Mouse (Mus musculus) common myeloid progenitor, adult 5-6 weeks (primary cell): ENCODE results near the gene Ints6. TPM values are rescaled to one million over a fixed set of nuclear protein-coding genes. Genes with fewer than 3 reads are reported as not detected.
A peak's percentile ranks its signal among the peaks of the same experiment; 100 is the strongest.
"Not testable (repeated sequence)": the region's sequence is repeated elsewhere in the genome, so short reads cannot be mapped to it uniquely, and the experiment has no call there.

ENCODE experiments used
- ATAC-seq: replicated peaks from 2 replicates; pipeline ENCODE4 v1.8.0; 2016; ENCODE audit warnings: low read depth, mild to moderate bottlenecking, moderate TSS enrichment, inconsistent platforms; ENCODE audit not compliant: poor library complexity, severe bottlenecking
- total RNA-seq: library from RNA; stranded (forward); fragments of 200-1000, 187-1606 nt; gene quantifications from 2 replicates; pipeline ENCODE4 v1.2.3, GENCODE M21; 2017

The Ints6 gene
- total RNA-seq, 1 experiment from 2014 or later, result 102 TPM

DNA sequence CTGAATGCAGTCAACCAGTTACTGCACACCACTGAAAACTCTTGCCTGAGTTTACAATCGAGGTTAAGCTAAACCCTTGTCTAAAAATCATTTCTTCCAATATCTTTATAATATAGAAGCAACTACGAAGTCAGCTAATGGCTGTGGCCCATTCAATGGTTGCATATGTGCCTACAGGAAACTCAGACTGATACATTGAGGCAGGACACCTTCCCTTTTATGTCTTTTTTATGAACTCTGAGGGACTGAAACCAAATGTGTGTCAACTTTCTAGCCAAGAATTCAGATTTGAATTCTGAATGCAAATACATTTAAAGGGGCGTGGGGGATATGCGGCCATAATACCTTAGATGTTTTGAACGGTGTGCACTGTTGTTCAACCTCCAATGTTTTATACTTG is 2.3 kb downstream of the Ints6 start:
- no peak for ATAC-seq

DNA sequence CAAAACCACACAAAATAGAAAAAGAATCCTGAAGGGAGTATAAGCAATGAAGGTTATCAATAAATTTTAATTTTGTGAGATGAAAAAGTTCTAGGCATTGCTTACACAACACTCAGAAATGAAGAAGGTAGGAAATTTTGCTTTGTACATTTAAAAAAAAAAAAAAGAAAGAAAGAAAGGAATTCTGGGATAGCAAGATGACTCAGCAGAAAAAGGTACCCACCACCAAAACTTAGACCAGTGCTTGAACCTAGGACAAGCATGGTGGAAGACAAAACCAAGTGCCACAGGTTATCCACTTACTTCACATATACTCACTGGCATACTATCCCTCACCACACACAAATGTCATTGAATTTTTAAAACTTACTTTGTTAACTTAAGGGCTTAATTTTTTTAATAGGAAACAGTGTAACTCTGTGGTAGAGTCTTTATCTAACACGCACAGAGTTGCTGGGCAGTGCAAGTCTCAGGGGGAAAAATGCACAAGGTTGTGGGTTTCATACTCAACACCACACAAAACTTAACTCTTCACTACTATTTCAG is 5.8 kb downstream of the Ints6 start:
- no peak for ATAC-seq

DNA sequence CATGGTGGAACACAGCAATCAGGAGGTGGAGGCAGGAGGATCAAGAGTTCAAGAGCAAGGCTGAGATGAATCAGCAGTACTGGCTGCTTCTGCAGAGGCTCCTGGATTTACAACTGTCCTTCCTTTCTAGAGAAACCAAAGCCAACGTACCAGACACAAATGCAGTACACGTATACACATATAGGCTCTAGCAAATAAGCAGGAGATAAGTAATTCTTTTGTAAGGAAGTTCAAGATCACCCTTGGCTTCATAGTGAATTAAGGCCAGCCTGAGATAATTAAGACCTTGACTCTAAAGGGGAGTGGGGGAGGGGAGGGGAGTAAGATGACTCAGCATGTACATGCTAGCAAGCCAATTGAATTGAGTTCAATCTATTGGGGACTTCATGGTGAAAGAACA is 9.5 kb downstream of the Ints6 start:
- no peak for ATAC-seq

DNA sequence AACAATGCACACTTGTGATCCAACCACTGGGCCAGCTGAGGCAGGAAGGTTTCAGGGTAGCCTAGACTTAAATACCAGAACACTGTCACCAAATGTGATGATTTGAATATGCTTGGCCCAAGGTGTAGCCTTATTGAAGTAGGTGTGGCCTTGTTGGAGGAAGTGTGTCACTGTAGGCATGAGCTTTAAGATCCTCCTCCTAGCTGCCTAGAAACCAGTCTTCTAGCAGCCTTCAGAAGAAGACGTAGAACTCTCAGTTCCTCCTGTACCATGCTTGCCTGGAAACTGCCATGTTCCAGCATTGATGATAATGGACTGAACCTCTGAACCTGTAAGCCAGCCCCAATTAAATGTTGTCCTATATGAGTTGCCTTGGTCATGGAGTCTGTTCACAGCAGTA is 25.3 kb downstream of the Ints6 start:
- ATAC-seq, result no peak

DNA sequence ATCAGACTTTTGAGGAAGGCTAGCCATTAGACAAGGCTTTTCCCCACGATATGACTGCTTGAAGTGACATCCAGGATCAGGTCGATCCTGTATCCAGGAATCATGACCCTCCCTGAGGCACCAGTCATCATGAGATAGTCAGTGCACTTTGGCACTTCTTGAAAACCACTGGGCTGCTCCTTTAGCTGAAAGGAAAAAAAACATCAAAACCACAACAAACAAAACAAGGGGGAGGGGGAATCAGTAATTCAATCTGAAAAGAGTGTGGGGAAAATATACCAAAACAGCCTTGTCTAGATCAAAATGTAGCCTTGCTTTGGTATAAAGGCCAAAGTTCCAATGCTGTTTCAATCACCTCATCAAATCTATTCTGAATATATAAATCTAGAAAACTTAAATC is 27.3 kb downstream of the Ints6 start:
- ATAC-seq, result no peak

DNA sequence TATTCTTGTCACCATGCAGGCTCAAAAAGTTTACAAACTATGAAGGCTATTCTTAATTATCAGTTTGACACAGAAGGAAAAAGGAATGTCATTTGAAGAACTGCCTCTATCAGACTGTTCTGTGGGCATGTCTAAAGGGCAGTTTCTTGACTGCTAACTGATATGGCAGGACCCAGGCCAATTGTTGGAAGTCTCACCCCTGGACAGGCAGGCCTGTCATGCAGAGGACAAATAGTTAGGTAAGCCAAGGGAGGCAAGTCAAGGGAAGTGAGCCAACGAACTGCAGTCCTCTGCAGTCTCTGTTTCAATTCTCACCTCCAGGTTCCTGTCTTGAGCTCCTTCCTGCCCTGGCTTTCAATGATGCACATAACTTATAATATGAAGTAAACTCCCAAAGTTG is 29.1 kb downstream of the Ints6 start:
- ATAC-seq, result no peak

DNA sequence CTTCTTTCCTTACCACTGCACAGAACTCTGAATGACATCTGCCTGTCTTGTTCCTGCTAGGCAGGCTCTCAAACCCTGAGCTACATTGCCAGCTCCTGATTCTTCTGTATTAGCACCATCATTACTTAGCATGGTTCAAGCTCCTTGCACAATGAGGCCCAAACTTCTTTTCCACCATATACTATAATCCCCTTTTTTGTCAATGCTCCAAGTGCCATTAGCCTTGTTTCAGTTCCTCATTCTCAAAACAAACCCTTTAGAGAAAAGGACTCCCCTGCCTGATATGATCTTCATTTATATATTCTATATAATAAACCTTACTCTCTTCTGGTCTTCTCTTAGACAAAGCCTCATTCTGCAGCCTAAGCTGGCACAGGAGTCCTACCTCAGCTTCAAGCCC is 36.4 kb downstream of the Ints6 start:
- ATAC-seq, result 0 out of 2 replicates have a peak, but pooled peaks have one; percentile 15

DNA sequence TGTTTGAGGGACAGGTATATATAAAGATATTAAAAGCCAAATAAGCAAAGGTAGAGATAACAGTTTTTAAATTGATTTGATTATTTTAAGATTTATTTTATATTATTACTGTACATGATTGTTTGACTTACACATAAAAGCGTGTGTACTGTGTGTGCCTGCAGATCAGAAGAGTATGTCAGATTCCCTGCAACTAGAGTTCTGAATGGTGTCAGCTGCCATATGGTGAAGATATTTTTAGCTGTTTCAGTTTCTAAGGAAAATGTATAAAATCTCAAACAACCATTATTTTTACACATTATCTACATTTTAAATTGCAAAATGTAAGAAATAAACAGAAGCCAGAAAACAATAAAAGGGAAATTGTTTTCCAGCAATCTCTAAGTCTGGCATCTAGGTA is 39.3 kb downstream of the Ints6 start:
- ATAC-seq, result no peak

DNA sequence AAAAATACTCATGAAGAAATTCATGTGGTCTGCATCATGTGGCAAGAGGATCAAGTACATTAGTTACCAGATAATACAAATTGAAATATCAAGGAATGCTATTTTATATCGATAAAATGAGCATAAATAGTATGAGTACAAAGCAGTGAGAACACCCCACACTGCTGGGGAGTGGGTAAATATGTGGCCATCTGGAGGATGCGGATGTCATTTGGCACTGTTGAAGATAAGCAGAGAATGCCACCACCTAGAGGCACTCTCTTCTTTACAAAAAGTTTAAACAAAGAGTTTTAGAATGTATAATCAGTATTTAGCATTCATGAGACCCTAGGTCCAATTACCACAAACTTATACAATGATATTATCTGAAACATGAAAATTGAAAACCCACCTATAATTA is 42.8 kb downstream of the Ints6 start:
- no peak for ATAC-seq

DNA sequence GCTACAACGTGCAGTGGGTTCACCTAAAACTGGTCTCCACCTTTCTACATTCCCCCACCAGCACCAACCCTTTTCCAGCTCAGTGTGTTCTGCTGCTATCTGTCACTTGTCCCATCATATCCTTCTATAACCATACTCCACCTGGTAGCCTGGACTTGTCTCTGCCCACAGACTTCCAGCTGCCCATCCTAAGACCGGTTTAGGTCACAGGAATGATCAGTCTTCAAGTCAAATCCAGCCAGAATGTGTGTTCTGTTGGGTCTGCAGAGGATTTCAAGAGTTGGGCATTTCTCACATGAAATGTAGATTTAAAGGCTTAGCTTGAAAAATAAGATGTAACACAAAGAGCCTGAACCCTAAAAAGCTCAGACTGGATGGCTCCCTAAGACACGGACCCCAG is 87.3 kb downstream of the Ints6 start:
- ATAC-seq, result no peak

DNA sequence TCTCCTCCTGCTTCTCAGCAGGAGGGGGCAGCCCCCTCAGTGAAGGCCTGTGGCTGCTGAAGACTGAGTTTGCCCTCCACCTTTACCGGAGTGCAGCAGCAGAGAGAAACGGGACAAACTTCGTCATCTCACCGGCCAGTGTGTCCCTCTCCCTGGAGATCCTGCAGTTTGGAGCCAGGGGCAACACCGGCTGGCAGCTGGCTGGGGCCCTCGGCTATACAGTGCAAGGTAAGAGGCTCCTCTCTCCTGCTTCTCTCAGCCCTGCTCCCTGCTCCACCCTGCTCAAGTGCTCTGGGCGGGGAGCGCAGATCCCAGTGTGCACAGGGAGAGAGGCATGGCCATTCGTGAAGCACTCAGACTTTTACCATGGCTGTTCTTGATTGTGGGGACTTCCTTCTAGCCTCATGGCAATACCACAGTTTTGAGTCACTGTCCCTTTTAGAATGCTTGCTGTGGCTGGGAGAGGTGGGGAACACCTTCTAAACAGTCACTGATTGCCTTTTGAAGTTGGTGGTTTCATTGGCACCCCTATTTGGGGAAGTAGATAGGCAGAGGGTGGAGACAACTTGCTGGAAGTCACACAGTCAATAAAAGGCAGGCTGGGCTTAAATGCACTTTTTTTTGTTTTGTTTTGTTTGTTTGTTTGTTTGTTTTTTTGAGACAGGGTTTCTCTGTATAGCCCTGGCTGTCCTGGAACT is 95.8 kb downstream of the Ints6 start:
- ATAC-seq, result peak; percentile 93

DNA sequence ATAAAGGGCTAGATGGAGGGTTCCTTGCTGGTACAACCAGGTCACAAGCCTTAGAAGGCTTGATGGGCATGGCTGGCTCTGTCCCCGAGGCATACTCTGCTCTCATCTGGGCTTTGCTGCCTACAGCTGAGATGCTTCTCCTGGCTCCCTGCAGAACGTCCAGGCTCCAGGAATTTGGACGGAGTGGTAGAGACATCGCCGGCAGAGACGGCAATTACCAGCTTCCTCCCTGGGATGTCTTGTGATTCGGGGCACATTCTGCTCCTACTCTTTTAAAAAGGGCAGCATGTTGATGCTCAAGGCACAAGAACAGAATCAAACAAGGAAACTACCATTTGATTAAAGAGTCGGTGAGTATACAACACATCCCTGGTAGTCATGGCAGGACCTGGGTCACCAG is 97.6 kb downstream of the Ints6 start, which contains the start of gene Serpine3:
Serpine3 (plus strand) TSS at position 301 of the 400 bp plus-strand sequence.
- ATAC-seq, result no peak

DNA sequence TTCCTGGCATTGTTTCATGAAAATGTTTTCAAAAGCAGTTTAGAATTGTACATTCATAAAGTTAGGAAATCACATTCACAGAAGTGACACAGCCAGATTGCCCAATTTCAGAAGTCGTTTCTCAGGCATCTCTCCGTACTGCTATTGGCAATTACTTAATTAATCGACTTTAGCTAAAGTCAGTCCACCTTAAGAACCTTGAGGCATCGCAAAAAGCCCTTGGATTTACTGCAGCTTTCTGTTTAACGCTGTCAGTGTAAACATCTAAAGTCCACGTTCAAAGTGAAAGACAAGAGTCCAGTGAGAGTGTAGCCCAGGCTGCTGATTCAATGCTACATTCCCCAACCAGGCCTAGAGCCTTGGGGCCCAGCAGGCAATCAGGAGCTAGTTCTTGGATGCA is 98.6 kb downstream of the Ints6 start:
- ATAC-seq, result no peak

DNA sequence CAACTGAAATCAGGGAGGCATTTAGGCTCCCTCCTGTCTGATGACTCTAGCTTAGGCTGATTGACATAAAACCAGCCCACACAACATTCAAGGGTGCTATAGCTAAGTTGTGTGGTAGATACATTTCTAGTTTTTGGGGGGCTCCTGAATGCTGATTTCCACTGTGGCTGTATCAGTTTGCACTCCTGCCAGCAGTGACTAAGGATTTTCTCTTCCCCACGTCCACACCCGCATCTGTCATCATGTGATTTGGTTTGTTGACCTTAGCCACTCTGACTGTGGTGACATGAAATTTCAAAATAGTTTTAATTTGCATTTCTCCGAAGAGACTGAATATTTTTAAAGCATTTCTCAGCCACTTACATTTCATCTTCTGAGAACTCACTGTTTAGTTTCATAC is 103.5 kb downstream of the Ints6 start:
- 0 out of 2 replicates have a peak, but pooled peaks have one; percentile 36 for ATAC-seq

DNA sequence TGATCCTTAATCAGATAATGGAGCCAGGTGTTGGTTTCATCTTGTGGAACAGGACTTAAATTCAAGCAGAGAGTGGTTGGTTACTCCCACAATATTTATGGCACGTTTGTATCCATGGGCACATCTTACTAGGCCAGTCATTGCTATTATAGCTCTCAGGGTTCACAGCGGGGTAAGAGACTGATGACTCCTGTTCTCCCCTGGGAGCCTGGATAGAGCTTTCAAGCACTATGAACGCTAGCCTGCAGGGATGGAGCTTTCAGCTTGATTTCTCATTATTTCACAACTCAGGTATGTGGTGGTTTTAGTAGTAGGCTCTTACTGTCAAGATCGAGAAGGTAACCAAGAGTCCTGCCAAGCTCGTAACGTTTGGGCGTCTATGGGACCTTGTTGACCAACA is 105.0 kb downstream of the Ints6 start:
- no peak for ATAC-seq

DNA sequence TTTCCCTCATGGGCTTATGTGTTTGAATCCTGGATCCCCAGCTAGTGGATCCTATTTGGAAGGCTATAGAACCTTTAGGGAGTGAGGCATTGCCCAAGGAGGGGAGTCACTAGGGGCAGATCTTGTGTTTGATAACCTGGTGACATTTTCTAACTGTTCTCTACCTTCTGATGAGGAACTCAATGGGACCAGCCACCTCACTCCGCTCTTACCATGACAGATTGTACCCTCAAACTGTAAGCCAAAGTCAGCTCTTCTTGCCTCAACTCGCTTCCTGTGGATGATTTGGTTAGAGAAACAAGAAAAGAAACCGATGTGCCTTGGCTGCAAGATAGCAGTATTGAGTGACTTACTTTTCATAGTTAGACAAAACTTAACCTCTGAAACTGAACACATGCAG is 109.2 kb downstream of the Ints6 start:
- ATAC-seq, result no peak

DNA sequence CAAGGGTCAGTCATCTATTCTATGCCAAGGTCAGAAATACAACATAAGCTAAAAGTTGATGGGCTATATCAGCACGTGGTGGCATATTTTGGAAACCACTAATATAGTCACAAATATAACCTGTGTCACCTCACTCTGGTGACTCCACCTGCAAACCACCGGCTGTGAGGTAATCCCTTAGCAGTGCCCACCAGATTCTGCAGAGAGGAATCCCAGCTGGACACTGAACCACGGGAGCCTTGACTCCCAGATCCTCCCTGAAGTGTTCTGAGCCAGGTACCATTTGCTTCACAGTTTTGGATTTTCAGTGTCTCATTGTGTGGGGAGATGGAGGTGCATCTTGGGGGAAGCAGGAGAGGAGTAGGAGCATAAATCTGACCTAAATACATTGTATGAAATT is 110.6 kb downstream of the Ints6 start:
- no peak for ATAC-seq

DNA sequence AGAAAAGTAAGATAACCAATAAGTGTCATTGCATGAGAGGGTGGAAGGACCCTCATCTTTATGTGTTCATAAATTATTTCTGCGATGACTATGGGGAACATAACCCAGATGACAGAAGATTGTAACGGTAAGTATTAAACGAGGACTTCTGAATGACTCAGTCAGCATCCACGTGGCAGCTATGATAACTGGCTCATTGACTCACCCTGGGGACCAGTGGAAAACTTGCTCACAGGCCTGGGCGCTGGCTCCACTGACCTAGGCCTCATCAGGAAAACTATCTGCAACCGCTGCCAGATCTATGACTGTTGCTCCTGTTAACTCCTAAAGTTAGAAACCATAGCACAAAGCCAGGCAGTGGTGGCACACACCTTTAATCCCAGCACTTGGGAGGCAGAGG is 112.6 kb downstream of the Ints6 start:
- ATAC-seq, result no peak

DNA sequence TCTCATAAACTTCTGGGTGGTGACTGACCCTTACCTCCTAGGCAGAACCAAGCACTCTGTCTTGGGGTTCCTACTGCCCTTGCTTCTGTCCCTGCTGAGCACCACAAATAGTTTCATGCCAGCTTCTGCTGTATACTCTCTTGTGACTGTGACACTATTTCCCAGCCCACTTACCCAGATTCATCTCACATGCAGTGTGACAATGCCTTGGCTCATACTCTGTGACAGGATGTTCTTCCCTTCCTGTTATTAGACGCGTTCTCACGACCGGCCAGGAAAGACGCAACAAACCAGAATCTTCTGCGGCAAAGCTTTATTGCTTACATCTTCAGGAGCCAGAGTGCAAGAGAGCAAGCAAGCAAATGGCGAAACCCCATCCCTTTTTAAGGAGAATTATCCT is 118.6 kb downstream of the Ints6 start:
- not testable (repeated sequence) for ATAC-seq

DNA sequence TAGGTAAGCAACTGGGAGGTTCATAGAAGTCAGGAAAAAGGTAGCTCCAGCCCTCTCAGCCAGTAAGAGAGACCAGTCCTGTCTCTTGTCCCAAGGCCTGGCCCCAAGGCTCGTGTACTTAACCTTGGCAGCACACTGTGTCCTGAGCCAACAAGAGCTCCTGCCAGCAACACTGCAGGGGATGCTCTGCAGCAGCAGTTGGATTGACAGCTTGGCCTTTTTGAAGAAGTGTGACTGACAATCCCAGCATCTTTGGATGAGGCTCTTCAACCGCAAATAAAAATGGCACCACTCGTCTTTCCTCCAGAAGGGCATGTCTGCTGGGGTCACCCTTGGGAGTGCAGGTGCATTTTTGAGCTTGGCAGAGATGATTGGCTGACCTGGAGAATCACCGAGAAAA is 120.6 kb downstream of the Ints6 start:
- no peak for ATAC-seq

DNA sequence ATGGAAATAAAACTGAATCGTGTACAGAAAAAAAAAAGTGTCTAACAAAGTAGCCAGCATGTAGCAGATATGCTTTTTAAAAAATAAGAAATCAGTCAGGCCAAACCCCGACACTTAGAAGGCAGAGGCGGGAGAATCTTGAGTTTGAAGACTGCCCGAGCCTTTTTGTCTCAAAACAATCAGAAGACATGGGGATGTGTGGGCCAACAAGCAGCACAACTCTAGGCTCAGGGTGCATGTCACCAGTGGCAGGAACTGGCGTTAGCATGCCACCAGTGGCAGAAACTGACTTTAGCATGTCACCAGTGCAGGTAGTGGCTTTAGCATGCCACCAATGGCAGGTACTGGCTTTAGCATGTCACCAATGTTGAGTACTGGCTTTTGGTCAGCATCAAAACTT is 121.4 kb downstream of the Ints6 start:
- ATAC-seq, result no peak

DNA sequence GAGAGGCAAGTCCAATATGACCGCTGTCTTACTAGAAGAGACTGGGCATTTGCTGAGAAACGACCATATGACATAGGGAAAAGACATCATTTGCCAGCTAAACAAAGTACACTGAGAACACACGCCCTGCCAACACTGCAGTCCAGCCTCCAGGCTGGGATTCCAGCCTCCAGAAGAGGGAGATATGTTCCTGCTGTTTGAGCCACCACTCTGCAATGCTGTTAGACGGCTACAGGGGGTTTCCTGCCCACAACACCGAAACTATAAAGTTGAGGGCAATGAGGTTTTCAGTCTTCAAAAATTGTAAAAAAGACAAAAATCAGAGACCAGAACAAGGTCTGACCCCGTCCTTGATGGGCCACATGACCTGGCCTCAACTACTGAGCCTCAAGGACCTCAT is 121.9 kb downstream of the Ints6 start:
- no peak for ATAC-seq
